Mouse (Mus musculus) lung, postnatal 14 days (tissue): Measurements from ENCODE around the gene Ndufs8.
"Not testable (repeated sequence)": the region's sequence is repeated elsewhere in the genome, so short reads cannot be mapped to it uniquely, and the experiment has no call there.

Source experiments
- DNase-seq: peaks from one replicate; pipeline ENCODE4 v3.0.0; 2021

Gene Ndufs8

DNA sequence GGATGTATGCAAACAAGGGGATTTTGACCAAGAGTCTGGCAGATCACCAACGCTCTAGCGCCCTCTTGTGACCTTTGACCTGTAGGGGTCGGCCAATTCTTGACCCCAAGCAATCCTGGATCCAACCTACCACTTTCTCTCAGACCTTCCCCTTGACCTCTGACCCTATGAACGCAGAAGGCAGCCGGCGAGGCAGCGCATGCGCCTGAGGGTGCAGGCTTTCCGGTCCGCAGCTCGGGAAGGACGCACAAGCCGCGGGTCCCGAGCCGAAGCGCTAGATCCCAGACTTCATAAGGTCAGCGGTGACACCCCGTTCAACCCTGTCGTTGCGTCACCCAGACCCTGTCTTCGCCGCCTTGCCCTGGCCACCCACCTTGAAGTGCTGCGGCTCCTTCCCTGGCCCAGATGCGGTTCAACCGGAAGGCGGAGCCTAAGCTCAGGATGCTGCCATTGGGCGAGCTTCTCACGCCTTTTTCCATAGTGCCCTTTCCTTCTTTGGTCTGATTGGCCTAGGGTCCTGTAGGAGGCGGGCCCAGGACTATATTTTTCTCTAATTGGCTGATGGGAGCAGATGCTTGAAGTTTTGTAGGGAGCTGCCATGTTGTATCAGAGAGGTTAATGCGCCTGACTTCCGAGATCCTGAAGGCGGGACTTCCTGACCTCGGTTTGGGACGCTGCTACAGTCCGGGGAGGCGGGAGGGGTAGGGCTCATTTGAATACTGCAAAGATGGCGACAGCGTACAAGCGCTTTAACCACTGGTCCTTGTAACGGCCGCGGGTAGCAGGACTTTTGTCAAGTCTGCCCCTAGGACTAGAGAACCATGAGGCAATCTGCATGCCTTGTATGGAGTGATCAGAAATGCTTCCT, at the start of gene Ndufs8:
TSS of gene Ndufs8 (minus strand) at position 438 of the 868 bp plus-strand sequence.
- DNase-seq: peak; percentile 88

DNA sequence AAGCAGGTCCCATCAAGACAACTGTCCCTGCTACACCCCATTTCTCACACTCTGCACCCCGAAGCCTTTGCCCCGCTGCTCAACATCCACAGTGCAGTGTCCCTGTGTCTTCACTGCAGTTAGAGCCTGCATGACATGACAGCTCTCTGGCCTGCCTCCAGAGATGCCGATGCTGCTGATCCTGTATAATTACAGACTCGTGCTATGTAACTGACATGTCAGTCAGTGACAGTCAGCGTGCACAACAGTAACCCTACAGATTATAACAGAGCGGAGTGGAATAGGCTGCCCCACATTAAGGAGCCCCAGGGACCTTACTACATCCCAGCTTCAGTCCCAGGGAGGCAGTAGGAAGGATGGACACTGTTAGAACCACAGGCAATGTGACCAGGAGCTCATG, 49.2 kb upstream of the Ndufs8 start:
- DNase-seq: not testable (repeated sequence)

DNA sequence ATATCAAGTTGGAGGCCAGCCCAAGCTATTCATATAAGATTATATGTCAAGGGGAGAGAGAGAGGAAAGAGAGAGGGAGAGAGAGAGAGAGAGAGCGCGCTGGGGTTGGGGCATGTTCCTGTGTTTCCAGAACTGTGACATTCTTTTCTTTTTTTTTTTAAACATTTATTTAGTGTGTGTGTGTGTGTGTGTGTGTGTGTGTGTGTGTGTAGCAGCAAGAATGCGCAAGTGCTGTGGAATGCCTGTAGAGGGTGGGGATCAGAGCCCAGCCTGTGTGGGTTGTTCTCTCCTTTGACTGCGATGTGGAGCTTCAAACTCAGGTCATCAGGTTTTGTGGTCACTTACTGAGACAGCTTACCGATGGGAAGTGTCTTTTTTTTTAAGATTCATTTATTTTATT, 47.6 kb upstream of the Ndufs8 start:
- peak; percentile 20 for DNase-seq

DNA sequence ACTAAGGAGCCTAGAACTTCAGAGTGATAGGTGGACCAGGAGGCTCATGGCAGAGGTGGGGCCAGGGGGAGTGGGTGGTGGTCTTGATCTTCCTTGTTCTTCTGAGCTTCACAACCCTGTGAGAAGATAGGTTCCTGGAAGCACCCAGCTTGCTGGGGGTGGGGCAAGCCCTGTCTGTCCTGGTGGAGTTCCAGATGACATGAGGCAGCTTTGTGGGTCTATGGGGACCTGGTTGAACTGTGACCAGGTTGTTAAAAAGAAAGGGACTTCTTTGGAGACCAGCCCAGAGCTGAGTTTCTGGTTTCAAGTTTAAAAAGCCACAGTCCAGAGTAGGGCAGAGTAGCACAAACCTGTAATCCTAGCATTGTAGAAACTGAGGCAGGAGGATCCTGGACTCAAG, 46.5 kb upstream of the Ndufs8 start:
- DNase-seq: no peak

DNA sequence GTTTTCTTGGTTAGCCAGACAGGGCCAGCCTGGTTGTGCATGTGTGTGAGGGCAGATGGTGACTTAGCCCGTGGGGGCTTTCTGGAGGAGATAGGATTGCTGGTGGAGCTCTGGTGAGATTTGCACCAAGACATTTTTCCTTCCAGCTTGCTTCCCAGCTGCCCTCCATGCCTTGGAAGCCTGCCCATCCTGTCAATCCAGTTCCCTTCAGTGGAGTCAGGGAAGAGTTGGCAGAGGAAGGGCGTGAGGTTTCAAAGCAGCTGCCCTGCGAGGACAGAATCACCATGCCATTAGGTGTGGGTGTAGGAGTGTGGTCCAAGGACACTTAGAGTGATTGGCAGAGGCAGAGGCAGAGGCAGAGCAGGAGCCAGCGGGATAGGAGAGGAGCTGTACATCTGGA, 45.9 kb upstream of the Ndufs8 start, which contains the start of gene Aldh3b3:
TSS of gene Aldh3b3 (plus strand) at position 176 of the 400 bp plus-strand sequence.
- no peak for DNase-seq

DNA sequence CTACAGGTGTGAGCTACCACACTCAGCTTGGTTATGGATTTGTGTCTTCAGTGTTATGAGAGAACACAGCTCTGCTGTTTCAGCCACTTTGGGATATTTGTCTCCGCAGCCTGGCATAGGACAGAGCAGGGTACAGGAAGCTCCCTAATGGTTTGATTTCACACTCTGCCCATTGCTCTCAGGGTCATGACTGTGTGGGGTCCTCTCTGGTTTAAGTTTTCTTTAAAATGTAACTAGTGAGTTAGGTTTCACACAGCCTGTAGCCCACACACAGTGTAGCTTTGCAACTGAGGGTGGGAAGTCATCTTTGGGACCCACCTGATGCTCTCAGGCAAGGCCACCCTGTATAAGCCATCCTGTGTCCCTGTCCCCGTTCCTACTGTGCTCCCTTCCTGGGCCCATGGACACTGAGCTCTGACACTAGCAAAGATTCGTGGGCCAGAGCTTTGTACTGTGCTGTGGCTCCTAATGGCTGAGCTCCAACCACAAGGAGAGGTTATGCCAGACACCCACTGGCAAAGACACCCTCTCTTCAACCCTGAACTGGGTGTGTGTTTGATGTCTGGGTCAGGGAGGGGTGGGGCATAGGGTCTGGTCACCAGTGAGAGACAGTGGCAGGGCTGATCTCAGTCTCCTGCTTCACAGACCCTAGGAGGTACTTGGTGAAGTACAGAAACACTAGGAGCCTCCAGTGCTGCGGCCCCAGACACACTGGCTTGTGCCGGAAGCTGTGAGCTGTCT, 44.9 kb upstream of the Ndufs8 start:
- not testable (repeated sequence) for DNase-seq

DNA sequence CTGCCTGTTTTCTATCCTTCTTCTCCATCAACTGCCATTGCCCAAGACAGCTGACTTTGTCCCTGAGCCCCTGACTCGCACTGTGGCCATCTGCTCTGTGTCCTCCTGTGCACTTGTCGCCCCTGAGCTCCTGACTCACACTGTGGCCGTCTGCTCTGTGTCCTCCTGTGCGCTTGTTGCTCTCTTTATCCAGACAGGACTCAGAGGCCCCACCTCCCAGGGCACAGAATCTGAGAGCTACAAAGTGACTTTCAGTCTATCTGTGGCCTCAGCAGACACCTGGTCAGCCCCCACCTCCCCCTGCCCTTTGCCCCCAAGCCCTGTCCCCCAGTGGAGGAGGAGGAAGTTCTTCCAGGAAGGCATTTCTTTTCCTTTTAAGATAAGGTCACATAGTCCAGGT, 43.2 kb upstream of the Ndufs8 start:
- no peak for DNase-seq

DNA sequence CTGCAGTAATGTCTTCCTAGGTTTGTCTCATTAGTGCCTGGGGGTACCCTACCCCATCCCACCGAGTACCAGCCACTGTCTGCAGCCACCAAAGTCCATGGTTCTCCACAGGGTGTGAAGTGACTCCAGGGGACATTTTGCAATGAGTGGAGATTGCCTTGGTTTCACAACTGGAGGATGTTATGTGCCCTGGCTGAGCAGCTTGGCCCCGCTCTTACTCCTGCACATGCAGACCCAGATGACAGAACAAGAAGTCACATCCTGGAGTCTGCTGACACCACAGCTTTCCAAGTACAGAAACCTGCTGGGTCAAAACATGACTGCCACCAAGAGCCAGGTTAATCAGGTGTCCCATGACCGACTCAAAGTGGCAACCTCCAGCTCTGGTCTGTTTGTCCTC, 42.5 kb upstream of the Ndufs8 start:
- DNase-seq: no peak

DNA sequence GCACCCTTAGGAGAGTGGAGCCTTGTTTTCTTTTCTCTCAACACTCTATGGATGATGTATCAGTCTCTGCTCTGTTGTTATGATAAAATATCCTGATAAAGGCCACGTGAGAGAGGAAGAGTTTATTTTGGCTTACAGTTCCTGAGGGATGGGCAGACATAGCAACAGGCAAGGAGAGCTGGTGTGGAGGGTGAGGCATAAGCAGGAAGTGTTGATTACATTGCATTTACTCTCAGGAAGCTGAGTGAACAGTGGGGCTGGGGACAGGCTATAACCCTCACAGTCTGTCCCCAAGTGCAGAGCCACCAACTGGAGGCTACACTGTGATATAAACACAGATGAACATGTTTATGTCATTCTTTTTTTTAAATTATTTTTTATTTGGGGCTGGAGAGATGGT, 39.5 kb upstream of the Ndufs8 start:
- DNase-seq: no peak

DNA sequence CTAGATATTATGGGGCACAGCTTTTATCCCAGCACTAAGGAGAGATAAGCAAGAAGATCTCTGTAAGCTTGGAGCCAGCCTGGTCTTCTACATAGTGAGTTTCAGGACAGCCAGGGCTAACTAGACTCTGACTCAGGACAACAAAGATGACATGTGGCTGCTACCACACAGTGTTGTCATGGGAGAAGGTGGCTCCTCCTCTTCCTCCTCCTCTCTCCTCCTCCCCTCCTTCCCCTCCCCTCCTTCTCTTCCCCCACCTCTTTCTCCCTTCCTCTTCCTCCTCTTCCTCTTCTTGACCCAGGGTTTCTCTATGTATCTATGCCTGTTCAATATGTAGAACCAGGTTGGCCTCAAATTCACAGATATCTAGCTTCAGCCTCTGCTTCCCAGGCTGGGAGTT, 38.9 kb upstream of the Ndufs8 start:
- DNase-seq: no peak

DNA sequence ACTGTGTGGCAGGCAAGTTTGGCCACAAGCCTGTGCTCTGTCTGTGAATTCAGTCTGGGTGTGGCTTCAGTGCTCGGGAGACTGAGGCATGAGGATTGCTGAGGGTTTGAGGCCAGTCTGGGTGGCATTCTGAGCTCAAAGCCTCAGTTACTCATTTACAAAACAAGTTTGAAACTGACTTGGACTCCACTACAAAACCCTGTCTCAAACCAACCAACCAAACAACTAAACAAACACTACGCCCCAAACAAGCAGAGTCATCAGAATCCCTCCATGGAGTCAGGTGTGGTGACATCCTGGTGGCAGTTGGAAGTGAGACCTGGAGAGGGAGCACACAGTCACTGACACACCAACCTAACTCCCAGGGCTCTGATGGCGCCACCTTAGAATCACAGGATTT, 37.8 kb upstream of the Ndufs8 start:
- no peak for DNase-seq

DNA sequence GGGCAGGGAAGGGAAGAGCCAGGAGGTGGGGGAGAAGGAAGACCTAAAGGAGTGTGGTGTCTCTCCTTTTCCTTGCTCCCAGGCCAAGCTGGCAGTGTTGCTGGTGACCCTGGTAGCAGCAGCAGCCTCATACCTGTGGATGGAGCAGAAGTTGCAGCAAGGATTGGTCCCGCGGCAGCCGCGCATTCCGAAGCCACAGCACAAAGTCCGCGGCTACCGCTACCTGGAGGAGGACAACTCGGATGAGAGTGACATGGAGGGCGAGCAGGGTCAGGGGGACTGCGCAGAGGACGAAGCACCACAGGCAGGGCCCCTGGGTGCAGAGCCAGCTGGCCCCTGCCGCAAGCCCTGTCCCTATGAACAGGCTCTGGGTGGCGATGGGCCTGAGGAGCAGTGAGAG, 36.0 kb upstream of the Ndufs8 start:
- DNase-seq: no peak

DNA sequence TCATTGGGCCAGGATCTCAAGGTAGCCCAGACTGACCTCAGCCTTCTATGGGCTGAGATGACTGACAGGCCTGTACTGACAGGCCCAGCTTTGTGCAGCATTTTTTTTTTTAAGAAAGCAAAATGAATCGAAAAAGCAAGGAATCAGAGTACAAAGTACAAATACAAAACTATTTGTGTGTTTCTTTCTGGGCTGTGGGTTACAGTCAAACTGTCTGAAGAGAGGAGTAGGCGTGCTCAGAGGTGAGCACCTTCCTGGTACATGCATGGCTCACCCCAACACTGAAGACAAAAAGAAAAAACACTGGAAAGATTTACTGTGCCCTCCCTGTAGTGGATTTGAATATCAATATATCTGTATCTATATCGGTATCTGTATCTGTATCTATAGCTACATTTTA, 35.2 kb upstream of the Ndufs8 start:
- DNase-seq: no peak

DNA sequence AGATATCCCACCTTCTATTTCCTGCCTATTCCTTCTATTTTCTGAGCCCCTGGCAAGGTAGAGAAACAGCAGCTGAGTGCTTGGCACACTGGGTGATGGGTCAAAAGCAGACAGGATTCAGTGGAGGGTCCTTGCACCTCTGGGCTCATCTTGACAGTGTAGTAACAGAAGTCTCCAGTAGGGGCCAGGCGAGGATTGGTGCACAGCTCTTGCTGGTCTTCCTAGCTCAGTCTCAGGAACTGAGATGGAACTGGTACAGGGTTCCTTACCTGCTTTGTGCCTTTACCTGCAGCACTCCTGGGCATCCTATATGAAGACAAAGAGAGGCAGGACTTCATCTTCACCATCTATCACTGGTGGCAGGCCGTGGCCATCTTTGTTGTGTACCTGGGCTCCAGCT, 34.1 kb upstream of the Ndufs8 start:
- peak; percentile 80 for DNase-seq

DNA sequence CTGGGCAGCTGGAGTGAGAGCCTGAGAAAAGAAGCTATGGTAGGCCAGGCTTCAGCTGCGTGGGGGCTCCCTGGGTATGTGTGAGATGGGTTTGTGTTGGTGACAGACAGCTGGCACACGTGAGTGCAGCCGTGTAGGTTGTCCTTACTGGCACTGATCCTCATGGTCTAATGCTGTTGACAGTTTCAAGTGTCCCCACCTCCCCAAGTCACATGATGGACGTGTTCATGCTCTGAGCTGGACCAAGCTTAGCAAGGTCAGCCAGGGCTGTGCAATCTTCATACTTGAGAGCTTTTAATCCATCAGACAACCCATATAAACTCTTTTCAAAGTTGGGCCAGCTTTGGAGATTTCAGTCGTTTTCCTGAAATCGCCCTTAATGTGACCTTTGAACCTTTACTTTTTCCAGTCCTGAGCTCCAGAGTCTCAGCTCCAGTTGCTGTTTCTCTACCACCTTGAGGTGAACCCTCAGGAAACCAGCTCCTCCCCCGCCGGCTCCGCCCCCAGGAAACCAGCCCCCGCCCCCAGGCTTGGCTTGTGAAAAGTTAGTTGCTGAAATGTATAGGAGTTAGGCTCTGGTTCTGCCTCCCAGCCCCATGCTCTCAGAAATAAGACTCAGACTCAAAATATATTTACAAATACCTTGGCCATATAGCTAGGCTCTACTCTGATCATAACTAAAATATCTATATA, 33.4 kb upstream of the Ndufs8 start:
- DNase-seq: no peak

DNA sequence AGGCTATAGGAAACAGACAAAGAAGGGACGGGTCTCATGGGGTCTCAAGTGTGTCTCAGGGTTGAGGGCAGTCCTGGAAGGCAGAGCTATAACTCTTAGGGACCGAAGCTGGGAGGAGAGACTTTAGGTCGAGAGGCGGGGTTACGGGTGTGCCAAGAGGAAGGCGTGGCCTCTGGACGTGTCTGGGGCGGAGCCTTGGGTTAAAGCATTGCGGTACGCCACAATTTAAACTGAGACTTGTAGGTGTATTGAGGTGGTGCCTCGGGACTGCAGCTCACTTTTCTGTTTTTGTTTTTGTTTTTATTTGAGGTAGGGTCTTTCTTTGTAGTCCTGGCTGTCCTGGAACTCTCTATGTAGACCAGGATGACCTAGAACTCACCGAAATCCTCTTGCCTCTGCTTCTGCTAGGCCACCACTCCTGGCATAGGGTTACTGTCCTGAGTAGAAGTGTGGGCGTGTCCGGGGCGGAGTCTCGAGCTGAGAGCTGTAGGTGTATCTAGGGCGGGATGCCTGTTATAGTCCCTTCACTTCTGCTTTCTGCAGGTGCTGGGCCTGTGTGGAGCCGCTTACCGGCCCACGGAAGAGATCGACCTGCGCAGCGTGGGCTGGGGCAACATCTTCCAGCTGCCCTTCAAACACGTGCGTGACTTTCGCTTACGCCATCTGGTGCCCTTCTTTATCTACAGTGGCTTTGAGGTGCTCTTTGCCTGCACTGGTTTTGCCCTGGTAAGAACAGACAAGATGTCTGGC, 30.6 kb upstream of the Ndufs8 start:
- peak; percentile 67 for DNase-seq

DNA sequence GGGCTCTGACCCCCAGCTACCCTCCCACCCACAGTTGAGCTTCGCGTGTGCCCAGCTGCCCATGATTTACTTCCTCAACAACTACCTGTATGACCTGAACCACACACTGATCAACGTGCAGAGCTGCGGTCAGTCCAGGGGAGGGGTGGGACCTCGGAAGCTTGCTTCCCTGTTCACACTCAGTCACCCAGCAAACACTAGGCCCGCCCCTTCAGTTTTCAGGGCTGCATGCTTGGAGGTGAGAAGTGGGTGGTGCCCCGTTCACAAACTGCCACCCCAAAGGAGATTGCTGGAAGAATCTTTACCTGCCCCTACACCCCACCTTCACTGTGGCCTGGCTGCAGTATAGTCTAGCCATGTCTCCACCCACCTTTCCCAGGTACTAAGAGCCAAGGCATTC, 29.7 kb upstream of the Ndufs8 start:
- no peak for DNase-seq

DNA sequence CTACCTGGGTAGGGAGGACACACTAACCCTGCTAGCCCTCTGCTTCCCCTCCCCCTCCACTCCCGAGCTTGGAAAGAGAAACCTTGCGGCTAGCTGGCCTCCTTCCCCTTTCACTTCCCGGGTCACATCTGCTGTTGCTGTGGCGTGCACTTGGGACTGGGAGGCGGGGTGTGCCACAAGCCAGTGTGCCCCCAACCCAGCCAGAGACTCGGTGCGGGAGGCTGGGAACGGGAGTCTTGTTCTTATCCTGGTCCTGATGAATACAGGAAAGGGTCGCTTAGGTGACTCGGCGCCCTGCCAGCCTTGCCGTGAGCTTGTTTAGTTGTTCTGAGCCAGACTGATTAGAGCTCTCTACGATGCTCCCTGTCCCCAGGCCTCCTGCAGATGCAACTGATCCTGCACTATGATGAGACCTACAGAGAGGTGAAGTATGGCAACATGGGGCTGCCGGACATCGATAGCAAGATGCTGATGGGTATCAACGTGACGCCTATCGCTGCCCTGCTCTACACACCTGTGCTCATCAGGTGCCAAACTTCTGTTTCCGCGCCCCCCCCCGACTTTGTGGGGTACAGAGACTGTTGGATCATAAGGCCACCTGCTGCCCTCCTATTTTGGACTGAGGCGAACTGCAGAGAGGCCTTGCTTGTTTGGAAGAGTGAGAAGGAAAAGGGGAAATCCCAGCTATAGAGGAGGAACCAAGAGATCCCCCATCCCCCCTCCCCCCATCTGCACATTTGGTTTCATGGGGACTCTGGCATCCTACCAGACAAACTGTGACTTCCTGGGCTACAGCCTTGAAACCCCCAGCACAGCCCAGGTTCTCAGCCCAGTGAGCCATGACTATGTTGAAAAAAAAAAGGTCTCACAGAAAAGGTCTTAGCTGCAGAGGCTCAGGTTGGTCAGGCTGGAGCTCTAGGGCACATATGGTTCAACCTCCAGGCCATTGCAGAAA, 23.6 kb upstream of the Ndufs8 start:
- DNase-seq: peak; percentile 75

DNA sequence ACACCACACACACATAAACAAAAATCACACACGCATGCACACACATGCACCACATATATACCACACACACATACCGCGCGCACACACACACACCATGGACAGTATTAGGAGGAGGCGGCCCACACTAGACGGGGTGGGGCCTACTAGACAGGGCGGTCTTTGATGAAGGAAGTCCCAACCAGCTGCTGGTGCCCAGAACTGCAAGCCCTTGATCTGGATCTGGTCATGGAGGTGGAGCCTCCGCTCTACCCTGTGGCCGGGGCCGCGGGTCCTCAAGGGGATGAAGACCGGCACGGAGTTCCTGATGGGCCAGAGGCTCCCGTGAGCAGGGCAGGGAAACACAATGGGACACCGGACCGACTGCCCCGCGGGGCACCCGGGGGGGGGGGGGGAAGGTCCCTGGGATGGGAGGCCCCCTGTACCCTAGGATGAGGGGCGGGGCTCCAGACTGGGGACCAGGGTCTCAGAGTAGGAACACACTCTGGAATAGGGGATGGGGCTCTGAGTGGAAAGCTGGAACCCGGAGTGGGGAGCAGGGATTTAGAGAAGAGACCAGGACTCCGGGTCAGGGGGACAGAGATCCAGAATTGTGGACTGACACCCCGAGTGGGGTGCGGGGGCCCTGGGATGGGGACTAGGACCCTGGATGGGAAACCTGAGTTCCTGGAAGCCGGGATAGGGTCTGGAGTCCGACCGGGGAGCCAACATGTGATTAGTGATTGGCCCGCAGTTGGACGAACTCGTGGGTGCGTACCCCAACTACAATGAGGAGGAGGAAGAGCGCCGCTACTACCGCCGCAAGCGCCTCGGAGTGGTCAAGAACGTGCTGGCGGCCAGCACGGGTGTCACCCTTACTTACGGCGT, 22.7 kb upstream of the Ndufs8 start, which contains the start of gene Unc93b1:
TSS of gene Unc93b1 (plus strand) at position 155 of the 864 bp plus-strand sequence.
- peak; percentile 76 for DNase-seq

DNA sequence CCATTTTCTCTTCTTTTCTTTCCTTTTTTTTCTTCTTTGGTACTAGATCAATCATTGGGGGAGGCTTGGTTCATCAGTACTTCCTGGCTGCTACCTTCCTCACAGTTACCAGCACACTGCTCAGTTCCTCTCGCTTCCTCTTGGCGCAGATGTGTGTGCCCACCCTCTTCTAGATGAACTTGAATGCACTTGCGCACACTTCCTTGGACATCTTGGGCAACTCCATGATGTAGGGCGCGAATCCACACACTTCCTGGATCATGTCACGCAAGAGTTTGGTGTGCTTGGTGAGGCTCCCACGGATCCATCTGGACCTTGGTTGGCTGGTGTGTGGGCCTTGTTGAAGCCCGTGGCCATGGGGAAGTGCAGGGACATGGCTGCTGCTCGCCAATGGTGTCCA, 19.1 kb upstream of the Ndufs8 start:
- no peak for DNase-seq
